Mouse (Mus musculus): ENCODE measurements around the gene Clrn3.
"Not testable (repeated sequence)": the region's sequence is repeated elsewhere in the genome, so short reads cannot be mapped to it uniquely, and the experiment has no call there.

Gene Clrn3

DNA sequence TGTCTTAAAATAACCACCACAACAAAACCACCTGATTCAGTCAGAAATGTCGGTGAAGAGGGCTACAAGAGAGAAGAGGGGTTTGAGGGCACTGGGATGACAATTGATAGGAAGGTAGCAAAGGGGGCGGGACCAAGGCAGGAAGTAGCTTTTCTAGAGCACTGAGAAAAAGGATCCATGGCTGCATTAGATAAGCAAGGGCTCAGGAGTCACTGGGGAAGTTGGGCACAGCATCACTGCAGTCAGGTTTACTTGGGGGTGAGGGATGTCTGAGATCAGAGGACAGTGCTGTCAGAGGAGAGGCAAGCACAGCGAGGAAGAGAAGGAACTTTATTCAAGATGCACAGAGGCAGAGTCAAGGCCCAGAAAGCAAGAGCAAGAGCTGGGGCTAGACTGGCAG is 7.5 kb upstream of the Clrn3 start:
- DNase-seq (ENCODE audit: low spot score in 2 of 2), result no peak

DNA sequence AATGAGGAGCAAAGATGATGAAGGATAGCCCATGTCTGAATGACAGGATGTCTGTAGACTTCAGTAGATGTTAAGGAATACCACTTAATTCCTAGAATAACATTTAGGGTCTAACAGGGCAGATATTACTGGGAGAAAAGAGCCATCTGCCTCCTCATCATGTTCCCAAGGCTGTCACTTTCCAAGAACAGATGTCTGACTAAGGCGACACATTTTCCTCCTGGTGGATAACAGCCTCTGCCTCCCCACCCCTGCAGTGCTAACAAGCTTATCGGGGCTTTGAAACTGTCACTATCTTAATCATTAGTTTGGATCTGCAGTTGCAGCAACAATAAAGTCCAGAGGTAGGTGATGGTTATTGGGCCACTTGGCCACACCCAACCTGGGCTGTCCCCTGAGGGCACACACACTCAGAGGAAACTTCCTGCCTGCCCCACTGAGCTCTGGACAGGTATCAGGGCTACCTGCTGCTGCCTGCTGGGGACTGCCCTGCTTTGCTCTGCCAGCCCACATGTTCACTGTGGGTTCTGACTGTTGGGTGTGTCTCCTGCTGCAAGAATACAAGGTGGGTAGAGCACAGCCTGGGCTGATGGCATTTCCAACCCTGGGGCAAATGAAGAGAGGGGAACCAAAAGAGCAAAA is 6.2 kb upstream of the Clrn3 start:
- no peak for DNase-seq (ENCODE audit: low spot score in 2 of 2)

DNA sequence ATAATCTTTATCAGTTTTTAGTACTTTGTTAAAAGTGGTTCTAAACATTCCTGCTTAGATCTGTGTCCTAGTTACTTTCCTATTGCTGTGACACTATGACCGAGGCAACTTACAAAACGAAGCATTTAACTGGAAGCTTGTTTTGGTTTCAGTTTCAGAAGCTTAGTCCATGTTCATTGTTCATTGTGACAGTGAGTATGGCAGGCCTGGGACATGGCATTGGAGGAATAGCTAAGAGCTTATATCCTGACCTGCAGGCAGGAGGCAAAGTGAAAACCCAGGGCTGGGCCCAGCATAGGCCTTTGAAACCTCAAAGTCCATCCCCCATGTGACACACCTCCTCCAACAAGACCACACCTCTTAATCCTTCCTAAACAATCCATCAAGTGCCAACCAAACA is 614 bp upstream of the Clrn3 start:
- no peak for DNase-seq (ENCODE audit: low spot score in 2 of 2)

DNA sequence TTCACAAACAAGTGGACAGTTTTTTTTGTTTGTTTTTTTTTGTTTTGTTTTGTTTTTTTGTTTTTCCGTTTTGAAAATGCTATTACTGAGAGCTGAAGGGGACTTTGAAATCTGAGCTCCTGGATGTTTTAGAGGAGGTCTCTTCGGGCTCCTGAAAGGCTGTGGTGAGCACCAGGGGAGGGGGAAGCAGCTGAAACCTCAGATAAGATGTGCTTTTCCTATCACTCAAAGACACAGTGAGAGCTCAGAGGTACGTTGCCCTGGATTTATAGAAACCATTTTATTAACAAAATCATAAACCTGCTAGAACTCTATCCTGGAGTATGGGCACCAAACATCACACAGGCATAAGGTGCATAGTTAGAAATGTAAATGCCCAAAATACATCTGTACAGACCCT is 1.3 kb downstream of the Clrn3 start:
- no peak for DNase-seq (ENCODE audit: low spot score in 2 of 2)

DNA sequence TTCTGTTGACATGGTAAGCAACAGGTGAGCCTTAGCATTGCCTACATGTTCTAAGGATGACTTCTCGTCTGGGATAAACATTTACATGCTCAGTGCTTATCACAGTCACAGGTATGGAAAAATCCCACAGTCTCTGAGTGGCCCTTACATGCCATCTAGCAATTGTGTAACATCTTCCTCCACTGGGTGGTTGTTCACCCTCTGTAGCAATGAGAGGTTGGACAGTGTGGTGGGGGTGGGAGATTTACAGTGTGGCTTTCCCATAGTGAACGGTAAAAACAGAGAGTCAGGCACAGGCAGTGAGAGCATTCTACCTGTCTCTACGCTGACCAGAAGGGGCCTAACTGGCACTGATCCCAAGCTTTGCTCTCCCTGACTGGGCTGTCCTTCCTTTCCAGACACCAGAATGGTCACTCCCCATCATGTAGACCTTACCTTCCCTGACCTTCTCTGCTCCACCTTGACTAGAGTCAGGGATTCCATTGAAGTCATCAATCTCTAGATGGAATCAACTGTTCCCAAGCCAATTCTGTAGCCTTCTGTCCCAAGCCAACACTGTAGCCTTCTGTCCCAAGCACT is 1.8 kb downstream of the Clrn3 start:
- no peak for DNase-seq (ENCODE audit: low spot score in 2 of 2)

DNA sequence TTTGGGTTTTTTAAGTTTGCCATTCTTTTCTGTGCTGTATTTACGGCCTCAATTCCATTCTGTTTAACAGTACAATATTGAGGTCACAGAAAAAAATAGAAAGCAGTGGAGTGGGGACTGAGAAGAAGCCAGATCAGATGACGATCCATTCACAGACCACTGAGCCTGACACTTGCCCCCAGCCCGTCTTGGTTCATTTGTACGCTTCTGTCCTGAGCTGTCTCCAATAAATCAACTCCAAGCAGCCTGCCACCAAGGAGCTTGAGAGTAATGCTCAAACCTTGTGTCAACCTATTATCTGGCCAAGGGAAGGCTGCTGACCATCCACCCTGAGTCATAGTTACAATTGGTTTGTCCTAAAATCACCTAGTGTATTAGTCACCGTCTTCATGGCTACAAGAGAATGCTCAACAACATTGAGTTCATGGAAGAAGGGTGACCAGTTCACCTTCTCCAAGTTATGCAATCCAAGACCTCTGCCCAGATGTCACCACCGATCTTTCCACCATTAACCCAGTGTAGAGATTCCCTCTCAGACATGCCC is 4.0 kb downstream of the Clrn3 start:
- no peak for DNase-seq (ENCODE audit: low spot score in 2 of 2)

DNA sequence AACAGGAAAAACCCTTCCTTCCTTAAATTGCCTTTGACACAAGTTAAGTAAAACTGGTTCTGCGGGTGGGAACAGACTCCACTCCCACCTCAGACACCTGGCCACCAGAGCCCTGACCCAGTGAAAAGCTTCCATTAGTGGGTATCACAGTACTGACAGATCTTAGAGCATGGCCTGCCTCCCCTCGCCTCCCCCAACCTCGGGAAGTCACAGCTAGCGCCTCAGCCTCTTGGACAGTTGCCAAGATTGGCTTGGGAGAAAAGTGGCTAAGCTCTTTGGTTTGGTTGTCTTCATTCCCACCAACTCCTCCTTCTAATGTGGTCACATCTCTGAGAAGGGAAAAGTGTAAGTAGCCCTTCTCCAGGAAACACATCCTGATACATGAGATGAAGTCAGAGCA is 4.5 kb downstream of the Clrn3 start:
- no peak for DNase-seq (ENCODE audit: low spot score in 2 of 2)

DNA sequence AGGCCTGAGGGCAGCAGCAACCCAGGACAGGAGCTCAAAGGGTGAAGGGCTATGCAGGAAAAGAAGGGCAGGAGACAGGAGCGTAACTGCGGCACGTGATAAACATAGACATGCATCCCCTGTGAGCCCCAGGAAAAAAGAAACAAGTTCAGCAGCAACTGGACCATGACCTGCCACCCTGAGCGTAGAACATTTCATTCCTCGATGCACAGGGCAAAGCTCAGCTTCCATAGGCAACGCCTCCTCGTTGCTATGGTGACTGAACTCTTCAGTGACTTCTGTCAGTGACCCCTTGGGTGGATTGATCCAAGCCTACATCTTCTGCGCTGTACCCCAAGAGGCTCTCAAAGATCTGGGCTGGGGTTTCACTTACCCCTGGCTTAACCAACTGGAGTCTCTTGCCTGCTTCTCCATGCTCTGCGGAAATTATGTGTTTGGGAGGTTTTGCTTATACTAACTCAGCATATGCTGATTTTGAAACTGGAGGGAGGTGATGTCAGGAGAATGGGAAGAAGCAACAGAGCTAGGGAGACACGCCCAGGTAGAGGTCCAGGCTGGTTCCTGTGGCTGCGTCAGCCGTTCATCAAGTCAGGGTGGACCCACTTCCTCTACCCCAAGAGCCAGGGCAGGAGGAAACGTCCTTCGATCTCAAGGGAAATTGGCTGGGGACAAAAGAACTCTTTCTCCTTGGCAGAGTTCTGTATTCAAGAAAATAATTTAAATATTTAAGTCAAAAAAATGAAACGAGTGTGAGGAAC is 6.5 kb downstream of the Clrn3 start:
- no peak for DNase-seq (ENCODE audit: low spot score in 2 of 2)

DNA sequence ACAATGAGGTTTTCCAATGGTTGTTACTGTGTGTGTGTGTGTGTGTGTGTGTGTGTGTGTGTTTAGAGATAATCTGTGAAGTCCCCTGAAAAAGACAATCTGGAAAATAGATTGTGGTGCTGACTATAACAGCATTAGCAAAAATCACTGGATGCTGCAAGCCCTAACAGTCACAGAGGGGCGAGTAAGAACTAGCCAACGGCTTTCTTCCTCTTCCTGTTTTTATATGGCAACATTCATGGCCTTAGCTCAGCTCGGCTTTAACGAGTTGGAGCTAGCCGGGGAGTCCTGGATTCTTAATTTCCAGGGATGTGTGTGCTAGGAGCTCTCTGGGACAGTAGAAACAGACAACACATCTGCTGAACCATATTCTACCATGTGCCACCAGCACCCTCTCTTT is 8.2 kb downstream of the Clrn3 start:
- no peak for DNase-seq (ENCODE audit: low spot score in 2 of 2)

DNA sequence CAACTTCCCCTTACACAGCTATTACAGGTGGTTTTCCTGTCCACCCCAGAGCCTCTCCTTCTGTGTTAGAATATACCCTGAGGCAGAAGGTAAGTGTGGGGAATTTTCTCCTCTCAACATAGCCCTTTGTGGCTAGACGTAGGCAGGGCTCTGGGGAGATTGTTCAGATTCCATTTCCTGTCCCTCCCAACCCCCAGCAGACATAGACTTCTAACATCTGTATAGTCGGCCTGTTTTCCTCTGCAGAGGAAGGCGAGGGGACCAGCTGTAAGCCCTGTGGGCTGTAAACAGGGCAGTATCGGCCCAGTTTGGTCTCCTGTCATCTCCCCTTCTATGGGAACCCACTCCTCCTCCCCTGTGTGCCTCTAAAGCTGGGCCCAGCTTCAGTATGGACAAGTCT is 11.3 kb downstream of the Clrn3 start:
- DNase-seq (ENCODE audit: low spot score in 2 of 2), result no peak

DNA sequence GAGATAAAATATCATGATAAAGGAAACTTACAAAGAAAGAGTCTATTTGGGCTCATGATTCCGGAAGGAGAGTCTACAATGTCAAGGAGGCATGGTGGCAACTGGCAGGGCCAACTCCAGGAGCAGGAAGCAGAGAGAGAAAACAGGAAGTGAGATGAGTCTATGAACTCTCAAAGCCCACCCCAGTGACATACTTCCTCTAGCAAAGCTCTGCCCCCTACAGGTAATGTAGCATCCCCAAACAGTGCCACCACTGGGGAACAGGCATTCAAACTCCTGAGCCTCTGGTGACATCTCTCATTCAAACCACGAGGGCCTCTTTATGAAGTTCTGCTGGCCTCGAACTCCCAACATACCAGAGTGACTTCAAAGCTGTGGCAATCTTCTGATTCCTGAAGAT is 16.7 kb downstream of the Clrn3 start:
- no peak for DNase-seq (ENCODE audit: low spot score in 2 of 2)

DNA sequence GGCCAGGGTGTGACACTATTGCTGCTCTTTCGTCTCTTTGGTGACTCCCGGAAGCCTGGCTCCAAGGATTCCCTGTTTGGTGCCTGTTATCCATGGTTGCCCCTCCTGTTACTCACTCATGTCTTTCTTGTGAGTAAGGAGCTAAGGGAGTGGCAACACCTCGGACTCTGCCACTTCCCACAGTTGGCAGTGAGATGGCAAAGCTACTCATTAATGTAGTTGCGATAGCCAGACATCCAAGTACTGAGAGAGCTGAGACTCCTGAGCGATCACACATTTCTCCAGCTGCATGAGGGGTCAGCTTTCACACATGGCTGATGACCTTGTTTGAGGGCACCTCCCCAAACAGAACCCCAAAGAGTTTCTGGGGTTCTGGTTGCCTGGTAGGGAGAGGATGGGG is 18.0 kb downstream of the Clrn3 start:
- no peak for DNase-seq (ENCODE audit: low spot score in 2 of 2)

DNA sequence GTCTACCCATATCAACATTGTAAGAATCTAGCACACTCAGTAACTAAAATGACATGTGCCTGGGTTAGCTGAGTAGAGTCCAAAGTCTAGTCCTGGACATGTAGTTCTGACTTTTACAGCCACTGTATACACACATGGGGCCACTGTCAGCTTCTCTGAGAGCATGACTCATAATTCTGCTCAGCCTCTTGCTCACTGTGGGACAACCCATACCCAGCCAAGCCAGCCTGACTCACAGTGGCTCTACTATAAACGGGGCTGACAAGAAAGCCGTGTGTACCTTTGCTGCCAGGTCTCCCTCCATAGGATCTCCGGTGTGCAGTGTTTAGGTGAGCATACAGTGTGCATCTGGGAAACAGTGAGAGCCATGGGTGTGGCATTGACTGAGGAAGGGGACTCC is 19.2 kb downstream of the Clrn3 start:
- no peak for DNase-seq (ENCODE audit: low spot score in 2 of 2)

DNA sequence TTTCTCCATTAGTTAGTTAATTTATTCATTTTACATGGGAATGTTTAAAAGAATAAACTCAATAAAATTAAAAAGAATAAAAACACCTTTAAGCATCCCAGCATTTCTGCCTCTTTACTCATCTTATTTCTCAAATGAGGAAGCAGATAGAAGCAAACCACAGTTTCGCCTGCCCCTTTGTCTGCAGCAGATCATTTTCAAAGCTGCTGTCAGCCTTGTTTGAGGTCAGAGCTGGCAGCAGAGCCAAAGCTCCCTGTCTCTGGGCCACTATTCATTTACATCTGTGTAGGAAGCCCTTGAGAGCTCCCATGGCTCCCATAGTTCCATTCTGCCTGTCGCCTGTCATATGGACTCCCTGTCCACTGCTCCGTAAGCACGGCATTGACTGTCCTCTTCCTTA is 19.9 kb downstream of the Clrn3 start:
- DNase-seq (ENCODE audit: low spot score in 2 of 2), result no peak

DNA sequence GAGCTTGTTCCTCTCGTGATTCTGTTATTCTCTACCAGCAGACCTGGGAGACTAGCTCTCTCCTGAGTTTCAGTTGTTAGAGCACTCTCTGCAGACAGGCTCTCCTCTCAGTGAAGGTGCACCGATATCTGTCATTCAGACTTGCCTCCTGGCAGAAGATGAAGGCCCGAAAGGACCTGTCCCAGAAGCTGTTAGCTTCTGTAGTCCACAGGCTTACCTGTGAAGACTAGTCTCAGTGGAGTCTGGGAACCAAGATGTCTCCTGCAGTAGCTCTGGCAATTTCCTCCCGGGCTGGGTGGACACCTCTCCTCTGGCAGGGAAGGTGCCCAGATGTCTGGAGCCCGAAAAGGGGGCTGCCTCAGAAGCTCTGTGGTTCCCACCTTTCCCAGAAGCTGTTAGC is 21.9 kb downstream of the Clrn3 start:
- DNase-seq (ENCODE audit: low spot score in 2 of 2), result not testable (repeated sequence)

DNA sequence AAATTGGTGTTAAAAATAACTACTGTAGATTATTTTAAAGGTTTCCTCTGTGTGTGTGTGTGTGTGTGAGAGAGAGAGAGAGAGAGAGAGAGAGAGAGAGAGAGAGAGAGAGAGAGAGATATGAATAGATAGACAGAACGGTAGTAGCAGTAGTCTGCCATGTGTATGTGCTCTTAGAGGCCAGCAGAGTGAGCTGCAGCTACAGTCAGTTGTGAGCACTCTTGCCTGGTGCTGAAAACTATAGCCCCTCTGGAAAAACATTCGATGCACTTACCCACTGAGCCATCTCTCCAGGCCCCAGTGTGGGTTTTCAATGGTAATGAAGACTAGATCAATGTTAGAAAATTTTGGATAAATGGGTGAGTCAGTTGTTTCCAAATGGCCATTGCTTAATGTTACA is 29.1 kb downstream of the Clrn3 start:
- no peak for DNase-seq (ENCODE audit: low spot score in 2 of 2)

DNA sequence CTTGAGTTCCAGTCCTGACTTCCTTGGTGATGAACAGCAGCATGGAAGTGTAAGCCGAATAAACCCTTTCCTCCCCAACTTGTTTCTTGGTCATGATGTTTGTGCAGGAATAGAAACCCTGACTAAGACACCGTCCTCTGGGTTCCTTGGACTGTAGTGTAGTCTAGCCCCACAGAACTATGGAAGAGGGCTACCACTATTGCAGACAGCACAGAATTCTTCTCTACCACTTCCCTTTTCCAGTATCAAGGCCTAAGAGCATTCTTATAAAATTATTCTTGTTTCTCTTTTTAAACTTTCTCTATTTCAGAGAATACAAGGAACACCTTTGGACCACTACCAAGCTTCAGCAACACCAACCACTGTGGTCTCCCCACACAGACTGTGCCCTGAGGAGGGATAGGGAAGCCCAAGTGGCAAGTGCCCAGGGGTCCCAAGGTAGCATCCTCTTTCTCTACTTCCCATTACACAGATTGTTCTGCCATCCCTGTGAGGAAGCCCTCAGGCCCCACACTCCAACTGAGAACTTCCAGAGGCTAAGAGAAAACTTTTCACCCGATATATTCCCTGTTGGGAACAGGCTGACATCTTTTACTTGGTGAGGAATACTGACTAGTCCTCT is 29.8 kb downstream of the Clrn3 start:
- DNase-seq (ENCODE audit: low spot score in 2 of 2), result no peak

DNA sequence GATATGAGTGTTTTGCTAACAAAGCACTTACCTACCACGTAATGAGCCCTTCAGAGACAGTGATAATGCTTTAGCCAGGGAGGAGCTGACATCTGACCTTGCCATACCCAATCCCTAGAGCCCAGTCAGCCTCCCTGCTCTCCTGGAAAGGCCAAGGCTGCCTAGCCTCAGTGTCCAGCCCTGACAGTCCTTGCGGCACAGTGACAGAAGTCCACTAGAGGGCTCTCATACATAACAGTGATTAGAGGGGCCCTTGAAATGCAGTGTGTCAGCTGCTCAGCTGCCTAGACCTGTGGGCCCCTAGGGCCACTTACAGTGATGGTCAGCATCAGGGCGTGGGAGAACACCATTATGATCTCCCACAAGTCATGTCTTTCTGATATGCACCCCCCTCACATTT is 33.2 kb downstream of the Clrn3 start:
- no peak for DNase-seq (ENCODE audit: low spot score in 2 of 2)

DNA sequence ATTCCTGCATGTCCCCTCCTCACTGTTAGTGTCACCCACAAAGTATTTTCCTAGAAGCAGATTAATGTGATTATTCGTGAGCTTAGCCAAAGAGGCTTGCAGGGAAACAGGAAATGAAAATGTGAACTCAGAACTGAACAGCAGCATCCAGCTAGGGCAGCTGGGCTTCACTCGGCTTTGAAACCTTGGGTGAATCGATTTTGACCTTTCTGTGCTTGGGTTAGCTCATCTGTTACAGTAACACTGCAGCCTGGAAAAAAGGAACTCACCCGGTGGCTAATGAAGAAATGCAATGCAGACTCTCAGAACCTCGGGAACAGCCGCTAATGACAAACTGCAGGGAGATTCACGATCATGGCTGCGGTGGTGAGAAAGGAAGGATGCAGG is 38.0 kb downstream of the Clrn3 start:
- DNase-seq (ENCODE audit: low spot score in 2 of 2), result no peak

DNA sequence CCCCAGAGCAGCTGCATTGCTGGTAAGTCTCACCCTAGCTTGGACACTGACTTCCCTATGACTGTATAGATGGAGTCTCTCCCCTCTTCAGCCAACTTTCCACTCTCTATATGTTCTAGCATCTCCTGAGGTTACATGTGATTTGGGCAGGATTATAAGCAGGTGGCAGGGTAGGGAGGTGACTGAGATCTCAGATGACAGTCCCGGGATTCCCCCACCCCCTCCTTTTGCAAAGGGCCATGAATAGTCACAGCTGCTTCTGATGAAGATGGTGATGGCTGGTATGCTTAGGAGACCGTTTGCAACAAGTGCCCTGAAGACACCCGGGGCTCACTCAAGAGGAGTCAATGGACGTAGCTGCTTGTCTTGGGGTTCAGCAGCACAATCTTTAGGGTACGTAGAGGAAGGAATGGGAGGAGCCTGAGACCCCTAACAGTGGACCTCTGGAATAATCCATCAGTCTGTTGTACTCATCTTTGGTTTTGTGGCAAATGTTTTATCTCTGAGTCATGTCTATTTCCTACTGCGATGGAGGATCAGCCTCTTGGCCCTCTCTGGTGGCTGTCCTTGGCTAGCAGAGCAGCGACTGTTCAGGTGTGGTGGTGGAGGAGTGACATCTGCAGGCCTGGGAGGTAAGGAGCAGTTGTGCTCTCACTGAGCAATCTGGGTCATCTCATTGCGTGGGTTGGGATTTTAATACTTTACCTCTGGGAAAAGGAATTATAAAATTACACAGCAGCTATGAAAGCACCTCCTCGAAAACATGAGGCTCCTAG is 38.5 kb downstream of the Clrn3 start:
- no peak for DNase-seq (ENCODE audit: low spot score in 2 of 2)

DNA sequence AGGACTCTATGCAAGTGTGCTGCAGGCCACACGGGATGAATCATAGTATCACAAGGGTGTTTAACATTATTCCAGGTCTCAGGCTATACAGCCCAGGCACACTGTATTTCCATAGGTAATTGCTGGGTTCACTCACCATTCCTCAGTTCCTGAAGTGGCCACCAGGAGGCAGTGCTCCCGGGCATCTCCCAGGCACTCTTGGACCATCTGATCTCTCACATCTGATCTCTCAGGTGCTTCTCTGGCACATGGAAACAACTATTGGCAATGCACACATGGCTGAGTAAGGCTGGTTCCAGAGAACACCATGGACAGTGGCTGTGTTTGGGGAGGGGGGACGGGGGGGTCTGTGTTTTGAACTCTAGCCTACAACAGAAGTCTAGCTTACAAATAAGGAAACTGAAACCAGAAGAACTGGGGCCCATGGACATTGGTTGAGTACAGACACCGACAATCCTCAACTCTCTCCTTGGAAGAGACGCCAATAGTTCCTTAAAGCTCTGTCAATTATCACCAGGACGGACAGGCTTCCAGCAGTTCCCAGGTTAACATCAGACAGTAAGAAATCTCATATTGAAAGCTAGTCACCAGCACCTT is 40.1 kb downstream of the Clrn3 start:
- DNase-seq (ENCODE audit: low spot score in 2 of 2), result no peak

DNA sequence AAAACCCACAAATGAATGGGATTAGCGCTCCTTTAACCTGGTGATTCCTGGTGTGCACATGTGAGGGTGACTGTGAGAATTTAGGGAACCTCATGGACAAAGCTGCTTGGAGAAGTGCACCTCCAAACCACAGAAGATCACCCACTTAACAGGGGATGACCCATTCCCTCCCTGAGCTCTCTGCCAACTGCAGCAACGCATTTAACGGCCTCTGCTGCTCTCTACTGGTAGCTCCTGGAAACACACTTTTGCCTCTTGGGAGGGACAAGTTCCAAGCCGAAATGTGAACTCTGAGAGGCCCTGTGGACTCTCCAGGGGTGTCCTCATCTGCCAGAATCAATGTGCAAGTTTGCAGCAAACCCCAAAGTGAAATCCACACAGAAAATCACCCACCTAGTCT is 41.0 kb downstream of the Clrn3 start:
- DNase-seq (ENCODE audit: low spot score in 2 of 2), result peak in 1 of 2 experiments; percentile 28
